Mouse (Mus musculus) MEL (cell line): Measurements from ENCODE around the gene Nfasc. TPM values are rescaled to one million over a fixed set of nuclear protein-coding genes. Genes with fewer than 3 reads are reported as not detected.

Source experiments
- DNase-seq: peaks from one replicate; pipeline ENCODE4 v3.0.0; 2011; ENCODE audit warnings: low read depth, low spot score
- H3K27ac ChIP-seq: 2 replicates; pipeline ENCODE4 v1.5.1; 2012; ENCODE audit warnings: low read depth, mild to moderate bottlenecking, control low read depth, low read length, moderate library complexity; ENCODE audit not compliant: control insufficient read depth
- H3K27me3 ChIP-seq, 2 experiments: fragments of 150-350 bp in 1 of 2; sonication (generic) in 1 of 2; 2 replicates each; pipeline ENCODE4 v1.6.1; 2012; ENCODE audit warnings: low read length in 2 of 2, mild to moderate bottlenecking in 2 of 2, improper control_type of control experiment in 1 of 2, moderate library complexity in 1 of 2; ENCODE audit not compliant: insufficient read depth in 2 of 2, control insufficient read depth in 1 of 2
- H3K36me3 ChIP-seq, 2 experiments: 2 replicates each; pipeline ENCODE4 v1.6.1; 2012 to 2014; ENCODE audit warnings: low read length in 2 of 2, improper control_type of control experiment in 1 of 2, inconsistent platforms in 1 of 2, mild to moderate bottlenecking in 1 of 2; ENCODE audit not compliant: insufficient read depth in 2 of 2, control insufficient read depth in 1 of 2
- H3K4me1 ChIP-seq, 2 experiments: fragments of 150-350 bp in 1 of 2; sonication (generic) in 1 of 2; 2 replicates each; pipeline ENCODE4 v1.6.1; 2012; ENCODE audit warnings: low read length in 2 of 2, improper control_type of control experiment in 1 of 2, mild to moderate bottlenecking in 1 of 2; ENCODE audit not compliant: insufficient read depth in 2 of 2, control insufficient read depth in 1 of 2
- H3K4me3 ChIP-seq, 2 experiments: fragments of 150-350 bp in 1 of 2; sonication (generic) in 1 of 2; 2 replicates each; pipeline ENCODE4 v1.5.1; 2012; ENCODE audit warnings: low read depth in 2 of 2, low read length in 2 of 2, mild to moderate bottlenecking in 2 of 2, moderate library complexity in 2 of 2, control low read depth in 1 of 2, improper control_type of control experiment in 1 of 2; ENCODE audit not compliant: control insufficient read depth in 1 of 2, insufficient read depth in 1 of 2
- H3K79me2 ChIP-seq: 2 replicates; pipeline ENCODE4 v1.6.1; 2012; ENCODE audit warnings: mild to moderate bottlenecking, low read length, moderate library complexity; ENCODE audit not compliant: control insufficient read depth, poor library complexity, insufficient read depth
- H3K9ac ChIP-seq: 2 replicates; pipeline ENCODE4 v1.6.1; 2012; ENCODE audit warnings: low read depth, mild to moderate bottlenecking, control low read depth, low read length, moderate library complexity; ENCODE audit not compliant: control insufficient read depth, poor library complexity, severe bottlenecking
- H3K9me3 ChIP-seq: fragments of 150-350 bp; sonication (generic); replicated peaks from 2 replicates; pipeline ENCODE4 v1.6.1; 2012; ENCODE audit warnings: mild to moderate bottlenecking, low read length, improper control_type of control experiment, moderate library complexity; ENCODE audit not compliant: insufficient read depth
- BHLHE40 ChIP-seq: IDR thresholded peaks from 2 replicates; pipeline ENCODE4 v1.6.1; 2012; ENCODE audit warnings: low read depth, mild to moderate bottlenecking, inconsistent platforms, low read length, improper control_type of control experiment, borderline replicate concordance
- CHD1 ChIP-seq: IDR thresholded peaks from 2 replicates; pipeline ENCODE4 v1.6.1; 2012; ENCODE audit warnings: low read depth, mild to moderate bottlenecking, inconsistent platforms, low read length, improper control_type of control experiment
- CHD2 ChIP-seq: IDR thresholded peaks from 2 replicates; pipeline ENCODE4 v1.6.1; 2011; ENCODE audit warnings: low read length, improper control_type of control experiment
- CTCF ChIP-seq, 3 experiments: IDR thresholded peaks in 2 of 3; conservative IDR thresholded peaks in 1 of 3; 2 replicates each; pipeline ENCODE4 v1.5.1; 2011 to 2012; ENCODE audit warnings: low read length in 3 of 3, low read depth in 2 of 3, mild to moderate bottlenecking in 2 of 3, improper control_type of control experiment in 1 of 3, inconsistent platforms in 1 of 3, mixed read lengths in 1 of 3, moderate library complexity in 1 of 3; ENCODE audit not compliant: control insufficient read depth in 1 of 3, insufficient read depth in 1 of 3, poor library complexity in 1 of 3, severe bottlenecking in 1 of 3
- EP300 ChIP-seq, 2 experiments: IDR thresholded peaks; 2 replicates each; pipeline ENCODE4 v1.6.1; 2011; ENCODE audit warnings: improper control_type of control experiment in 2 of 2, low read length in 2 of 2, low read depth in 1 of 2, mild to moderate bottlenecking in 1 of 2
- ETS1 ChIP-seq: IDR thresholded peaks from 2 replicates; pipeline ENCODE4 v1.6.1; 2012; ENCODE audit warnings: low read depth, mild to moderate bottlenecking, inconsistent platforms, low read length, improper control_type of control experiment, moderate library complexity
- HCFC1 ChIP-seq: IDR thresholded peaks from 2 replicates; pipeline ENCODE4 v1.6.1; 2012; ENCODE audit warnings: low read depth, mild to moderate bottlenecking, inconsistent platforms, low read length, improper control_type of control experiment, moderate library complexity
- MAX ChIP-seq: IDR thresholded peaks from 2 replicates; pipeline ENCODE4 v1.6.1; 2011; ENCODE audit warnings: low read length, improper control_type of control experiment
- MAZ ChIP-seq: IDR thresholded peaks from 2 replicates; pipeline ENCODE4 v1.6.1; 2012; ENCODE audit warnings: low read depth, mild to moderate bottlenecking, inconsistent platforms, low read length, improper control_type of control experiment
- MEF2A ChIP-seq: IDR thresholded peaks from 2 replicates; pipeline ENCODE4 v1.6.1; 2014; ENCODE audit warnings: low read depth, mild to moderate bottlenecking, inconsistent platforms, low read length, improper control_type of control experiment; ENCODE audit not compliant: poor library complexity, insufficient replicate concordance, severe bottlenecking; ENCODE audit errors: extremely low read depth
- MXI1 ChIP-seq: IDR thresholded peaks from 2 replicates; pipeline ENCODE4 v1.6.1; 2011; ENCODE audit warnings: mild to moderate bottlenecking, low read depth, low read length, improper control_type of control experiment
- MYB ChIP-seq: IDR thresholded peaks from 2 replicates; pipeline ENCODE4 v1.6.1; 2011; ENCODE audit warnings: mild to moderate bottlenecking, low read depth, low read length, improper control_type of control experiment
- MYC ChIP-seq: IDR thresholded peaks from 2 replicates; pipeline ENCODE4 v1.6.1; 2011; ENCODE audit warnings: low read depth, mild to moderate bottlenecking, low read length, improper control_type of control experiment, moderate library complexity
- NRF1 ChIP-seq: IDR thresholded peaks from 2 replicates; pipeline ENCODE4 v1.6.1; 2014; ENCODE audit warnings: low read depth, mild to moderate bottlenecking, inconsistent platforms, low read length, improper control_type of control experiment, moderate library complexity; ENCODE audit not compliant: poor library complexity, insufficient read depth, severe bottlenecking
- POLR2A ChIP-seq, 2 experiments: IDR thresholded peaks; 2 replicates each; pipeline ENCODE4 v1.6.1; 2011 to 2012; ENCODE audit warnings: low read length in 2 of 2, mild to moderate bottlenecking in 2 of 2, control low read depth in 1 of 2, improper control_type of control experiment in 1 of 2, low read depth in 1 of 2, moderate library complexity in 1 of 2; ENCODE audit not compliant: control insufficient read depth in 1 of 2, insufficient read depth in 1 of 2, poor library complexity in 1 of 2
- POLR2AphosphoS2 ChIP-seq: IDR thresholded peaks from 2 replicates; pipeline ENCODE4 v1.6.1; 2011; ENCODE audit warnings: low read length, improper control_type of control experiment
- RAD21 ChIP-seq: IDR thresholded peaks from 2 replicates; pipeline ENCODE4 v1.6.1; 2011; ENCODE audit warnings: mild to moderate bottlenecking, low read depth, low read length, improper control_type of control experiment
- RCOR1 ChIP-seq: IDR thresholded peaks from 2 replicates; pipeline ENCODE4 v1.6.1; 2012; ENCODE audit warnings: low read depth, mild to moderate bottlenecking, inconsistent platforms, low read length, improper control_type of control experiment
- TAL1 ChIP-seq: IDR thresholded peaks from 2 replicates; pipeline ENCODE4 v1.6.1; 2012; ENCODE audit warnings: mild to moderate bottlenecking, inconsistent platforms, low read length, moderate library complexity, mixed read lengths
- UBTF ChIP-seq: IDR thresholded peaks from 2 replicates; pipeline ENCODE4 v1.6.1; 2012; ENCODE audit warnings: low read depth, mild to moderate bottlenecking, inconsistent platforms, low read length, improper control_type of control experiment, moderate library complexity, borderline replicate concordance; ENCODE audit not compliant: insufficient read depth
- USF1 ChIP-seq: IDR thresholded peaks from 2 replicates; pipeline ENCODE4 v1.6.1; 2014; ENCODE audit warnings: low read depth, mild to moderate bottlenecking, inconsistent platforms, low read length, improper control_type of control experiment, moderate library complexity
- ZC3H11A ChIP-seq: IDR thresholded peaks from 2 replicates; pipeline ENCODE4 v1.6.1; 2012; ENCODE audit warnings: low read depth, mild to moderate bottlenecking, inconsistent platforms, low read length, improper control_type of control experiment
- ZKSCAN1 ChIP-seq: IDR thresholded peaks from 2 replicates; pipeline ENCODE4 v1.6.1; 2012; ENCODE audit warnings: low read depth, mild to moderate bottlenecking, inconsistent platforms, low read length, improper control_type of control experiment, moderate library complexity
- polyA plus RNA-seq, 2 experiments: library from polyadenylated mRNA; stranded (reverse) in 1 of 2; unstranded in 1 of 2; fragments of >175 nt in 1 of 2; fragments of >200 nt in 1 of 2; gene quantifications; 2 replicates each; pipeline versions ENCODE4 v1.2.1 to v1.2.4; 2012; ENCODE audit warnings: low replicate concordance in 2 of 2, low read depth in 1 of 2; ENCODE audit not compliant: insufficient read length in 2 of 2, insufficient read depth in 1 of 2, missing spikeins in 1 of 2
- total RNA-seq: library from RNA; depleted of rRNA; stranded (reverse); fragments of 300-350 nt; gene quantifications from 2 replicates; pipeline ENCODE4 v1.2.3, GENCODE M21; 2012

The Nfasc gene
- total and polyA plus RNA-seq, 3 experiments, result not detected

DNA sequence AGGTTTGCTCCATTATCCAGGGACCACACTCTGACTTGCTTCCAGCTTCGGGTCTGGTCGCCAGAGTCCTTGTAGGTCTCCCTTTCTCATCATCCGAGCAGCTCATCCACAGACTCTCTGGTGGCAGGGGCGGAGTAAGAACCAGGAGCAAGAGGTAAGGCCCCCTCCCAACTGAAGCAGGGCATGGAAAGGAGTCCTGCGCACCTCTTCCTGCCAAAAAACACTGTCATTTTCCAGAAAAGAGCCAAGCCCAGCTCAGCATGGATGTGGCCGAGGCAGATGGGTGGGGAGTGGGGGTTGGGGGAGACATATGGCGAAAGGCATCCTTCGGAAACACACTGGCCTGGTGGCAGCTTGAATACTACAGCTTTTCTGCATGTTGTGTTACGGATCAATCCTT lies 172.1 kb downstream of the Nfasc start:
- no peaks in the 10 kb centered on the region; a peak in 1 of 4 replicates for H3K36me3 ChIP-seq
- DNase-seq, result no peak
- H3K9me3 ChIP-seq, result no peaks in the 10 kb centered on the region
- H3K27ac ChIP-seq, result no peak overlapping the region
- H3K9ac ChIP-seq, result no peak overlapping the region
- peaks cover 10 to 16% of the 10 kb centered on the region in 2 experiments for H3K27me3 ChIP-seq
- TF ChIP-seq CTCF (IDR thresholded peaks at IDR 0.05 in 2 of 3, conservative IDR thresholded peaks at IDR 0.05 in 1 of 3; ENCODE audit: control insufficient read depth in 1 of 3, insufficient read depth in 1 of 3, low read depth in 2 of 3, low read length in 3 of 3, poor library complexity in 1 of 3, severe bottlenecking in 1 of 3), result no peak
- TF ChIP-seq CHD1, result no peak
- no peak for TF ChIP-seq POLR2A (IDR thresholded peaks at IDR 0.05; ENCODE audit: control insufficient read depth in 1 of 2, insufficient read depth in 1 of 2, low read depth in 1 of 2, low read length in 2 of 2, poor library complexity in 1 of 2)
- no peak for TF ChIP-seq MXI1
- TF ChIP-seq TAL1, result no peak
- TF ChIP-seq HCFC1, result no peak
- TF ChIP-seq MAX, result no peak
- no peak for TF ChIP-seq ZC3H11A
- no peak for TF ChIP-seq MYC
- TF ChIP-seq, all 39 proteins: peak for 0
- Histone ChIP-seq H3K4me3 (no peak overlapping the region), H3K79me2 (no peaks in the 10 kb centered on the region), H3K4me1 (peaks cover 0 to 13% of the 10 kb centered on the region in 2 experiments; a peak in 2 of 4 replicates)

- H3K9me3 ChIP-seq, result no peaks in the 10 kb centered on the region
- no peaks in the 10 kb centered on the region; a peak in 1 of 4 replicates for H3K36me3 ChIP-seq
- H3K27ac ChIP-seq, result no peak overlapping the region
- no peak overlapping the region for H3K4me3 ChIP-seq
- peaks cover 0 to 13% of the 10 kb centered on the region in 2 experiments; a peak in 2 of 4 replicates for H3K4me1 ChIP-seq
- peaks cover 7 to 14% of the 10 kb centered on the region in 2 experiments for H3K27me3 ChIP-seq
- no peaks in the 10 kb centered on the region for H3K79me2 ChIP-seq
- no peak for DNase-seq
- no peak overlapping the region for H3K9ac ChIP-seq
- TF ChIP-seq MEF2A (no peak), UBTF (no peak), USF1 (no peak), POLR2AphosphoS2 (no peak), MYC (no peak), CTCF (IDR thresholded peaks at IDR 0.05 in 2 of 3, conservative IDR thresholded peaks at IDR 0.05 in 1 of 3; ENCODE audit: control insufficient read depth in 1 of 3, insufficient read depth in 1 of 3, low read depth in 2 of 3, low read length in 3 of 3, poor library complexity in 1 of 3, severe bottlenecking in 1 of 3) (no peak), ETS1 (no peak), CHD2 (no peak), RAD21 (no peak), POLR2A (IDR thresholded peaks at IDR 0.05; ENCODE audit: control insufficient read depth in 1 of 2, insufficient read depth in 1 of 2, low read depth in 1 of 2, low read length in 2 of 2, poor library complexity in 1 of 2) (no peak), ZKSCAN1 (no peak), RCOR1 (no peak), MYB (no peak), EP300 (IDR thresholded peaks at IDR 0.05; ENCODE audit: low read depth in 1 of 2, low read length in 2 of 2) (no peak), BHLHE40 (no peak), TAL1 (no peak), MAZ (no peak), NRF1 (no peak)
These were observed 174.1 kb downstream of the Nfasc start for GRCm38 (mm10) chr1:132567336-132568125.
